Mouse (Mus musculus) cerebellum, adult 11 months (tissue): Measurements from ENCODE around the gene Safb.

Experiments used
- DNase-seq: peaks from one replicate; pipeline ENCODE4 v3.0.0; 2022

Safb gene

DNA sequence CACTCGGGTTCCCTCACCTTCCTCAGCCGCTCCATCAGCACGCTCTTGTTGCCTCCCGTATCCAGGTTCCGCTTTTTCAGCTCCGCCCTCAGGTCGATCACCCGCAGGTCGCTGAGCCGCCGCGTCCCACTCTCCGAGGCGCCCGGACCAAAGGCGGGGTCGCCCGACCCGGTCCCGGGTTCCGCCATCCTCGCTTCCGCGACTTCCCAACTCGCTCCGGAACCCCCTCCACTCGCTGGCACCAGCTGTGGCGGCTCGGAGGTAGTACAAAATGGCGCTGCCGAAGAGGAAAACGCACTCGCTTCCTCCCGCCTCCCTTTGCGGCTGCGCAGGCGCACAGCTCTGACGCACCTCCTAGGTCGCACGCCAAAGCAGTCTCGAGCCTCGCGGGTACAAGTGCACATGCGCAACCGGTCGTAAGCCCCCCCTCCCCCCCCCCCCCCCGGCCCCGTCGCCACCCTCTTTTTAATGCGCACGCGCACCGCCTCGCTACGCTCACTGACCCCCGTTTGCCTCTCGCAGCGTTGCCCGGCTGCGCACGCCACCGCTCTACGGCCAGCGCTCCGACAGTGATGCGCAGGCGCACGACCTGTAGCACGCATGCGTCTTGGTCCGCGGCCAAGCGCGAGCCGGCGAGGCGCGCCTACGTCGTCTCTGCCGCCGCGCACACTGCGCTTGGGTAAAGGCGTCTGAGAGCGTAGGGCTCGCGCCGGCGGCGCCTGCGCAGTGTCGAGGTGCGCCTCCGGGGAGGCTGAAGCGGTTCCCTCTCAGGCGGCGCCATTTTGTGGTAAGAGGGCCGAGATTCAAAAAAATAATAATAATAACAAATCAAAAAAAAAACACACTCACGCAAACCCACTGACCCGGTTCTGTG is at the start of gene Safb, which contains the start of gene Safb2:
TSS of gene Safb (plus strand) at position 569 of the 874 bp plus-strand sequence.
TSS of gene Safb2 (minus strand) at position 329 of the 874 bp plus-strand sequence.
- peak; percentile 100 for DNase-seq

DNA sequence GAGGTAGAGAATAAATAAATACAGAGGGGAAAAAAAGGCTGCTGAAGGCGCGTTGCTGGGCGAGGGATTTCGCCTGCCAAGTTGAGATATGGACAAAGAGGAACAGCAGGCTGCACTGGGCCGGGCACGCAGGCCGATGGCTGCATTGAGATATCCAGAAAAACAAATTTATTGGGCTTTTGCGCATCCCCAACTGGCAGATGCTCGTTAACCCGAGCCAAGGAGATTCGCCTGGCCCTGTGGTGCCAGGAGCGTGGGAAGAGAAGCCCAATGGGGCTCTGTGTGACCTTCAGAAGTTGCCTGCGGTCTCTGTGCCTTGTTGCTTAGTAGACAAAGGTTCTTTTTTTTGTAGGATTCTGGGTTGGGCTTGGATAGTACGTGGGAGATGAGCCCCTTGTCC is 48.4 kb upstream of the Safb start:
- no peak for DNase-seq

DNA sequence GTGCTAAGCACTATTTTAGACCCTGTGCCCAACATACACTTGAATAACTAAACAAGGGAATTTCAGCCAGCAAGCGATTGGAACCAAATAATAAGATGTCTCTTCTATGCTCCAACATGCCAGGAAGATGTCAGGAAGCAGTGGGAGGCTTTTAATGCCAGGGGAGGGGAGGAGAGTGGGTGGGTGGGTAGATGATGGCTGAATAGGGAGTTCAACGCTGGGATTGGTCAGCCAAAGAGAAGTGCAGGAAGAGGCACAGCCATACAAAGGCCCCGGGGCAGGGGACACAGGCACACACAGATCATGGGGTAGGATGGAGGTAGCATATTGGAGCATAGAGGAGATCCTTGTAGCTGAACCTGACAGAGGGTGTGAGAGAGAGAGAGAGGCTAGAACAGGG is 47.8 kb upstream of the Safb start:
- DNase-seq, result no peak

DNA sequence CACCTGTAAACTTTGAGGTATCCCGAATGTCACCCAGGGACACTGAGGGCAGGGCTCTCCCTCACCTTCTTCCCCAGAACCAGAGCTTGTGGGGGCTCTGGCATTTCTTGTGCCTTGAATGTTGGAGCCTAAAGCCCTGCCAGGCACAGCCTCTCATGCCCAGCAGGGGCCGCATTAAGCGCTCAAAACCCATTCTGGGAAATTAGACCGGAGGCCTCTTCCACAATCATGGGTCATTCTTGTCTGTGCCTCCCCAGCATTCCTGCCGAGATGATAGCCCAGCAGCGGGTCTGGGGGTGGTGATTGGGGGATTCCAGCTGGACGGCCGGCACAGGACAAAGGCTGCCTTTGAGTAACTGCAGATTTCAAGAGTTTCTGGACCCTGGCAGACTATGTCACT is 46.7 kb upstream of the Safb start:
- no peak for DNase-seq

DNA sequence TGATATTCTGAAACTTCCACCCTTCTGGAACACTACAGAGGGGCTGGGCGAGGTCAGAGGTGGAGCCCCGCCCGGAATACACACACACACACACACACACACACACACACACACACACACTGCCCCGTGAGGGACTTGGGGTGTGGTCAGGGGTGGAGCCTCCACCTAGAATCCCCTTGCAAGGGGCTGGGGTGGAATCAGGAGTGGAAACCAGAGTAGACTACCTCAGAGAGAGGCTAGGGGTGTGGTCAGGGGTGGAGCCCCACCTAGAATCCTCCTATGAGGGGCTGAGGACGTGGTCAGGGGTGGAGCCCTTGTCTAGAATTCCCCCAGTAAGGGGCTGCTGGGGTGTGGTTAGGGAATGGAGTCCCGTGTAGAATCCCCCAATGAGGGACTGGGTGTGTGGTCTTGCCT is 44.1 kb upstream of the Safb start:
- no peak for DNase-seq

DNA sequence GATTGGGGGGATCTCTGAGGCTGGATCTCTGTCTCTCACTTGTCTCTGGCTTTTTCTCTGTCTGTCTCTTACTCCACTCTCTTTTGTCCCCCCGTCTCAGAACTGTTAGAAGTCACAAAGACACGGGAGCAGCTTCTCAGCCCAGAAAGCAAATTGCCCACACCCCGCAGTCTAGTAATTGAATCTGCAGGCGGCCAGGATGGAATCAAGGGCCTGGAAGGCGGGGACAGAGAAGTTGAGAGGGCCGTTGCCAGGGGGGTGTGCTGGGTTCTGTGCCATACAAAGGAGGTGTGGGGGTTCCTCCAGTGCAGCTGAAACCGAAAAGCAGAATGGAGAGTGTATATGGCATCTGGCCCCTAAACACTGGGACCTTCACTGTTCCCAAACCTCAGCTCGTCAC is 41.9 kb upstream of the Safb start:
- no peak for DNase-seq

DNA sequence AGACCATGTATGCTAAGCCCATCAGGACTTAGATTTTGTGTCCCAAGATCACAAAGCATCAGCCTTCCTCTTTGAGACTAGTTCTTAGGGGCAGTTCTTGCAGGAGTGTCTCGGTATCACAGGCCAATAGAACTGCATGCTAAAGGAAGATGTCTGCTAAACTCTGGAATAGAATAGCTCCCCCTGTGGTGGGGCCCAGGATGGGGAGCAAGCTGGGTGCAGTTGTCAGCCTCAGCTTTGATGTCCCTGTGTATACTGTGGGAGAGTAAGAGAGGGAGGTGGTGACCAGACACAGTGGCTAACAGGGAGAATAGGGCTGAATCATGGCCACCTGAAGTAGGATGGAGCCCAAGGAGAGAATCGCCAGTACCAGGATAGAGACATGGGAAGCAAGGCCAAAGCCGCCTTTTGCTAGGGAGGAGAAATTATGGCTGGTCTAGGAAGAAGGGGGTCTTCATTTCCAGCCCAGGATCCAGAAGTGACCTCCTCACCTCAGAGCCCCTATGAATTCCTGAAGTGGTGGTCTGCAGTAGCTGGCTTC is 40.9 kb upstream of the Safb start:
- DNase-seq, result no peak

DNA sequence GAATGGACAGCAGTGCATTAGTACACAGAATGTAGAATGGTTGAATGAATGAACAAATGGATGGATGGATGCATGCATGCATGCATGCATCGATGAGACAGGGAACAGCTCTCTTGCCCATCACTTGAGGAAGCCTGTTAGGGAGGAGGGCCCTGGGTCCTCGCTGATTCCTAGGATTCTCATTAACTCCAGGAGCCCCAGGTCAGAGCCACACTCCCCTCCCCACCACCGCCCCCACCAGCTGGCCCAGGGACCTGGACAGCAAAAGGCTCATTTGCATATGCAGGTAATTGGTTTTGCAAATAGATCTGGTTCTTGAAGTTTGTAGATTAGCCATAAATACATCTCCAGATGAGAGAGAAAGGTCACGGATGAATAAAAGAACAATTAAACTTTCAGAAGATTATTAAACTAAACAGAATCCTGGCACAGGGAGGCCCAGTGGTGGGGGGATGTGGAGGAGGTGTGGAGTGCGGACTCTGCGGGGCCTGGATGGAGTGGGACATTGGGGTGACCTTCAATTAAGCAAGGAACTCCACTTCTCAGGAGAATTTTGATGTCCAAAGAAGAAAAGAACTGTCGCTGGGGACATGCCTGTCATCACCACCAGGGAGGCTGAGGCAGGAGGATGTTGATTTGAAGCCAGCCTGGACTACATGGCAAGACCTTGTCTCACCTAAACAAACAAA is 39.8 kb upstream of the Safb start:
- DNase-seq, result no peak

DNA sequence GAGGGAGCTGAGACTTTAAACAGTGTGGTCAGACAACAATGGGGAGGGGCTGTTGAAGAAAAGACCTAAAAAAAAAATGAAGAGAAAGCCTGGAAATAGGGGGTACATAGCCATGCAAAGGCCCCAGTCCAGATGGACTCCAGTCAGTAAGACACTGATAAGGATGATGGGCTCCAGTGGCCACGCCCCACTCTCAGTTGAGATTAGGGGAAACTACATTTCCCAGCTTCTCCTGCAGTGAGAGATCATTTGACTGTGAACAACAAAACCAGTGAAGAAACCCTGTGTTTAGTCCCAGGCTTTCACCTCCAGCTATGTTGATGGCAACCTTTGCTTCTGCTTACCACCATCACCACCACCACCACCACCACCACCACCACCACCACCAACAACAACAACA is 38.7 kb upstream of the Safb start:
- DNase-seq, result no peak

DNA sequence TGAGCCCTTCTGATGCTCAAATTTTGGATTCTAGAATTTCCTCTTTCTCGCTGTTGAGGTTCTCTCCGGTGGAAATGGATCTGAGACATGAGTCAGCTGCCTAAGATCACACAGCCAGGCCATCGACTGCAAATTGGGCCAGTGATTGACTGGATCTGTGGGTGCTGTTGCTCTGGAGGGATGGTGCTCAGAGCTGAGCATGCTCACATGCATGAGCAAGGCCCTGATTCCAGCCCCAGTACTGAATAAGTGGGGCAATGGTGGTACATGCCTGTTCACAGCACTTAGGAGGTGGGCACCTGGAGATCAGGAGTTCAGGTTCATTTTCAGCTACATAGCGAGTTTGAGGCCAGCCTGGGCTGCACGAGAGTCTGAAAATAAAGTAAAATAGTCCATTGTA is 38.0 kb upstream of the Safb start:
- DNase-seq, result no peak

DNA sequence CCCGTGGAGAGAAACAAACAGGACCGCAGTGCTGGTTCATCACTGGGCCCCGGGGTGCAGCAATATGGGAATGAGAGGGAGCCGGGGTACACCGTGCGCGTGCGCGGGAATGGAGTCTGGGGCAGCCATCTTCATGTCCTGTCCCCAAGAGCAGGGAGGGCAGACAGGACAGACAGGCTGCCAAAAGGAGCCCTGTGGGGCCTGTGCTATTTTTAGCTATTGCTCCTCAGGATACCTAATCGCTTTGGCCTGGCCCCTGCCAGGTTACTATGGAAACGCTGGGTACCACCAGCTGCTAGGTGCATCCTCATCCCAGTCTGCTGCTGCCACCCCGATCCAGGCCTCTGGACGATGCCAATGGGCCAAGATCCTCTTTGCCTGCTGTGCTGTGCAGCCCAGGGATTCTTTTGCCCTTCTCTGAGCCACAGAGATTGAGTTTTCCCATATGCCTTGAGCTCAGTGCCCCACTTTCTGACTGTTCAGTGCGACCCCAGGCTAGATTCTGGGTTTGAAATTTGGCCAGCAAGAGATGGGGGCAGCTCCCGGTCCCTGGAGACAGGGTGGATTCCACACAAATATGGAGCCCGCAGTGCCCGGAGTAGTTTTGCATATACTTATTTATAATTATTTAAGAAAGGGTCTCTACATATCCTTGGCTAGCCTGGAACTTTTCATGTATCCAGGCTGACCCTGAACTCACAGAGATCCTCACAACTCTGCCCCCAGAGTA is 37.3 kb upstream of the Safb start:
- DNase-seq, result peak; percentile 84

DNA sequence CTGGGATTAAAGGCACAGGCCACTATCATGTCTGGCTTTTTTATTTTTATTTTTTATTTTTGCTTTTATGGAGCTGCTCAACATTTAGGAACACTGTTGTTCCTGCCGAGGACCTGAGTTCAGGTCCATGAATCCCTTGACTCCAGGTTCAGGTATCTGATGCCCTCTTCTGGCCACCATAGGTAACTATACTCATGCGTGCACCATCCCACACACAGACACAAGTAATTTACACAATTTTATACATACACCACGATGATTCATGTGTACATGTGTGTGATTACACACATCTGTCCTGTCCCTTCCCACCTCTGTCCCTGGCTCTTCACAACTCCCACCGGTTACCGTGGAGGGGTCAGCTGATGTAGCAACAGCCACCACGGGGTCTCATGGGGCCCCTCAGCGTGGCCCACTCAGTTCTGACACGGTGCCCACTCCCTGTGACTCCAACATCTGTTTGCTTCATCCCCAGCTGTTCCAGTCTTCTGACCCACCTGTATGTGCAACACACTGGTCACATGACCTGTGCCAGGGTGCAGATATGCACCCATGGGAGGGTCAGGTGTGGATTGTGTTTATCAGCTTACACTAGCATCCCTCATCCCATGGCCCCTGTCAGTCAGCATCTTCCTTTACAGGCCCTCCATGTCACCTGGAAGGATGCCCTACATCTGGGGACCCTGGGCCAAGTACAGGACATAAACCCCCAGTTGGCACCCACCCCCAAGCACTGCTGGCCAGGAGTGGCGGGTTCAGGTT is 36.6 kb upstream of the Safb start:
- DNase-seq, result no peak

DNA sequence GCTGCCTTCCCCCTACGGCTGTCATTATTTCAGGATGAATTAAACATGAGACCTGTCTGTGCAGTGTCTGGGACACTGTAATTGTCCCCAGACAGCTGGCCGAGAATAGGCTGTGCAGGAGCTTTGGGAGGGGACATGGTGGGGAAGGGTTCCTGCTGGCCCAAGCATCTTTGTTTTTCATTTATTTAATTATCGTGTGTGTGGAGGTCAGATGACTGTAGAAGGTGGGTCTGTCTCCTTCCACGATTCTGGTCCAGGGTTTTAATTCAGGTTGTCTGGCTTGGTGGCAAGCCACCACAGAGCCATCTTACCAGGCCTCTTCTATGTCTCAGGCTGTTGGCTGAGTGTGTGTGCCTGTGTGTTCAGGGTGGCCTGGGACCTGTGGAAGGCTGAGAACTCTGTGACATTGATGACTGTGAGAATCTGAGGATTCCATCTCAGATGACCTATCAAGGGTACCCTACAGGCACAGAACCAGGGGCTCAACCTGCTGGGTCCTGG is 36.0 kb upstream of the Safb start:
- DNase-seq, result no peak

DNA sequence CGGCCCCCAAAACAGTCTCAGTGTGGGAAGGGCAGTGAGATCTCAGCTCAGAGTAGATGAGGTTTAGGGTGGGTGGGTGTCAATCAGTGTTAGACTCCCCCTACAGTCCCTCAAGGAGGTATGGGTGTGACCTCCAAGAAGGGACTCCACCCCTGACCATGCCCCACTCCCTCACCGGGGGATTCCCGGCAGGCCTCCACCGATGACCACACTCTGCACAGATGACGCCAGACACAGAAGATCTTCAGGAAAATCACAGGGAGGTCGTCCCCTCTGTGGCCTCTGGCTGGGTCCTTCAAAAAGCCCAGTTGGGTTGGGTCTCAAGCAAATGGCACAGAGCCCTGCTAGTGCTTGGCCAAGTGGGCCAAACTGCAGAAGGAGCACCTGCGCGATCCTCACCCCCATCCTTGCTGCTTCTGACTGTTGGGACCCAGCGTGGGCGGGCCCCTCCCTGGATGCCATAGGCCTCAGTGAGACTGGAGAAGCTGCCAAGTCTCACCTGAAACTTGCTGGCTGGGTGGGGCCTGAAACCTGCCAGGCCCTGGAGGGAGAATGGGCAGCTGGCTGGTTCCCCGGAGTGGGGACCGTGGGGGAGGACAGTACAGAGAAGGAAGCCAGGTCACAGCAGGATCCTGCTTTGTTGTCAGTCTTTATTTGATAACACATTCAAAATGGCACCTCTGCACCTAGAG is 33.7 kb upstream of the Safb start:
- no peak for DNase-seq

DNA sequence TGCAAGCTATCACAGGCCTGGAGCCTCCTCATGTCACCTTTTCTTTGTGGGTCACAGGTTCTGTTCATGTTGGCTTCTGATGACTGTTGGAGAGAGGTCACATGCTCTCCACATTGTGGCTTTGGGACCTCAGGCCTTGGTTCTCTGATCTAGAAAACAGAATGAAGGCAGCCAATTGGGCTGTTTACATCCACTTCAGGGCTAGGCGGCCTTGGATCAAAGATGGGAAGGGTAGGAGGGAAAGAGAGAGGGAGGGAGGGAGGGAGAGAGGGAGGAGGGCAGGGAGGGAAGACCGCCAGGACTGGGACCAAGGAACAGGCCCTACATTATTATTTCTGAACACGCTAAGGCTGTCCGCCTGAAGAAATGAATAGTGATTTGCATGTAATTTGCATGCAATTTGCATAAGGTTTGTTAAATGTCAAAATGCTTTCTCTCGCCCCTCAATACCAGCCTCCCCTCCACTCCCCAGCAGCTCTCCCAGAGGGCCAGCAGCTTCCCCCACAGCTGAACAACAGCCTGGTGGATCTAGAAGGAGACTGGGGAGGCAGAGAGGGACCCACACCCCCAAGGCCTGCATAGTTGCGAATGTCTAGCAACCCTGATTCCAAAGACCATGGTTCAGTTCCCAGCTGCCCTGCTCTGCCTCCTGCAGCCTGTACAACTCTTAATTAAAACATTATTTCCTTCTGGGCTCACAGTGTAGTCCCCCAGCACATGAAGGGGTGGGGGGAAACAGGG is 32.6 kb upstream of the Safb start:
- DNase-seq, result no peak

DNA sequence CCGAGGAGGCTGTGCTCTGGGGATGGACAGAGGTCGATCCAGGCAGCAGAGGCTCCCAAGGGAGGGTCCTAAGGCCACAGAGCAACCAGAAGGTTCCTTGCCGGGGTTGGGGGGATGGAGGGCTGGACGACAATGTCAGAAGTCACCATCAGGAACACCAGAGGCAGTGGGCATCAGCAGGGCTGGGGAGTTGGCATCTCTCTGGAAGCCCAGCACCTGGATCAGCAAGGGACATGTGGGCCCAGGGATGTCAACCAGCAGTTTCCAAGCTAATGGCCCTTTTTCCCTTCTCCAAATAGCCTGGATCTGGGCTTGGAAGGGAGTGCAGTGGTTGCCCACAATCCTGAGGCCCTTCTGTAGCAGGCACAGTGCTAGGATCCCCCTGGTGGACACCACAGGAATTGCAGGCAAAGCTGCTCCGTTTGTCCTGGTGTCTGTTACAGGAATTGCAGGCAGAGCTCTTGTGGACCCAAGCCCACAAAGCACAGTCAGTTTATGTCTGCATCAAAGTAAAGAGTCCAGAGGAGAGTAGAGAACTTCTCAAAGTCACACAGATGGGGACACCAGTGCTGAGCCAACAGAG is 31.8 kb upstream of the Safb start:
- peak; percentile 70 for DNase-seq

DNA sequence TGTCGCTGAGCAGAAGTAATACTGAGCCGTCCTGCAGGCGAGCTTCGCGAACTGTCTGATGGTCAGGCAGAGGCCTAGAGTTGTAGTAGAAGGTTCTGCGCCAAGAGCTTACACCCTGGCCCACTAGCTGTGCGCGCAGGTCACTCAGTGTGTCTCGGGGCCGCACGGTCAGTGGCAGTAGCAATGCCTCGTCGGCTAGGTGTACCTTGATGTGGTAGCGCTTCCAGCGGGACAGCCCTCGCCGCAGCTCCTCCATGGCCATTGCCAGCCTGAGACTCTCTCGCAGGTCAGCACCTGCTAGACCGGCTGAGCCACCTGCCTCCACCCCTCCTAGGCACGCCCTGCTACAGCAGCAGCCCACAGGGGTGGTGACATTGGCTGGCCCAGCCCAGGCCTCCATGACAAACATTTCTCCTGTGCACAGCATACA is 30.5 kb upstream of the Safb start, which contains the start of gene Gm20219:
TSS of gene Gm20219 (minus strand) at position 266 of the 430 bp plus-strand sequence.
- DNase-seq, result no peak

DNA sequence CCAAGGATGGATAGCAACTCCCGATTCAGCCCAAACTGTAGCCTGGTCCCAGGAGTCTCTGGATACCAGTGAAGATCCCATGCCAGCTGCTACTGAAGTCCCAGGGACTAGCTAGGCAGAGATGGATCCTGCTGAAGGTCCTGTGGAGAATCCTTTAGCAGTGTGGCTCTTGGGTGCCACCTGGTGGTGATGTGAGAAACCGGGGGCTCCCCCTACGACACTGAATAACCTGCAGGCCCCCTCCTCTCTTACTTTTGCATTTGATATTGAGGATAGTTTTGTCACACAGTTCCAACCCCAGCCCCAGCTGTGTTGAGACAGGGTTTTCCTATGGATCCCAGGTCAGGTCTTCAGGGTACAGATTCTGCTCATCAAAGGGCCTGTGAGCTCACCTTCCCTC is 26.2 kb upstream of the Safb start:
- peak; percentile 67 for DNase-seq

DNA sequence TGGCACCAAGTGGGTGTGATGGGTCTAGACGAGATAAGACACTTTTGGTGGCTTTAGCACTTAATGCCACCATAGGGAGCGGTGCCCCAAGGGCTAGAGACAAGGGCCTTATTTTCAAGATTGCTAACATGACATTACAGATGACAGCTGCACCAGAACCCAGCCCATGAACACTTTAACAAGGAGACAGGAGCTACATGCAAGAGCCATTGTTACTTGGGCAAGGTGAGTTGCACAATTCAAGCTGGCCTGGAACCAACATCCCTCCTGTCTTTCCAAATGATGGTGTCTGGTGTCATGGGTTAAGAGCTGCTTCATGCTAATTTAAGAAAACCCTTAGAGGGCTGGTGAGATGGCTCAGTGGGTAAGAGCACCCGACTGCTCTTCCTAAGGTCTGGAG is 25.2 kb upstream of the Safb start:
- no peak for DNase-seq

DNA sequence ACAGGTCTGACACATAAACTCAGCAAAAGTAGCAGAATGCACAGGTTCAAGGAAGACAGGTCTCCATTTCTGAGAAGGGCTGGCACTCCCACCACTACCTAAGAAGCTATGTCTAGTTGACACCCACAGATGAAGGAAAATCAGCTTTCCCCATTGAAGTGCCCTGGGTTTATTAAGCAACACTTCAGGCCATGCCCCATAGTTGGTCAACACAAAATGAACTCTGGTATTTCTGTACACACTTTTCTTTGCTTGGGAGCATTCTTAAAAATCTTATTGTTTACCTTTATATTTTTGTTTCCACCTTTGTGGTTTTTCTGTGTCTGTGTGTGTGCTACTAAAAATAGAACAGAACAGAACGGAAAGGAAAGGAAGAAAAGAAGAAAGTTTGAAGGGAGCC is 24.5 kb upstream of the Safb start:
- no peak for DNase-seq
